29 mouse cellular contexts compared by ENCODE assay signal in genomic region chr15:59805771-59806170, GRCm38 (mm10).
DNase-seq lines count a peak whose midpoint lies in the region; ATAC-seq and TF ChIP-seq lines count a peak whose summit lies in the region.
"Had no signal": no experiment of that assay in that cellular context is flagged by ENCODE, and none has a peak within 500 bp of the region (broad histone marks: within the 10 kb centered on the region; RNA-seq: fewer than 3 reads in every experiment).

No protein-coding gene starts in this region.

- no peak for TF ChIP-seq EP300 in liver, postnatal 0 days (IDR thresholded peaks at IDR 0.05; ENCODE audit: low read depth)
- TF ChIP-seq EP300 in stomach, postnatal 0 days (optimal IDR thresholded peaks at IDR 0.05): no peak

- 87% methylated on average over 2 of the region's 2 CpGs for WGBS in intestine, postnatal 0 days
- WGBS in intestine, embryonic 15.5 days: 89% methylated on average over 2 of the region's 2 CpGs
- 72% methylated on average over 2 of the region's 2 CpGs for WGBS in liver, postnatal 0 days (ENCODE audit: insufficient replicate concordance)
- 77% methylated on average over 2 of the region's 2 CpGs for WGBS in liver, embryonic 12.5 days (ENCODE audit: insufficient replicate concordance)
- whole genome bisulfite sequencing in stomach, postnatal 0 days: 86% methylated on average over 2 of the region's 2 CpGs

- peak; percentile 2; the same call in 1 of the 2 replicates for TF ChIP-seq CTCF in intestine, postnatal 0 days (IDR thresholded peaks at IDR 0.05; ENCODE audit: low read depth)
- peak; percentile 14; the same call in 1 of the 2 replicates for TF ChIP-seq CTCF in liver, postnatal 0 days (IDR thresholded peaks at IDR 0.05; ENCODE audit: low read depth)
- TF ChIP-seq CTCF in stomach, postnatal 0 days (IDR thresholded peaks at IDR 0.05; ENCODE audit: low read depth): 0 out of 2 replicates have a peak, but pooled peaks have one; percentile 2

- no peak overlapping the region for H3K9ac ChIP-seq in intestine, postnatal 0 days (ENCODE audit: low read depth, low read length)
- no peak overlapping the region for H3K9ac ChIP-seq in intestine, embryonic 15.5 days
- no peak overlapping the region for H3K9ac ChIP-seq in liver, postnatal 0 days (replicated peaks)
- no peak overlapping the region for H3K9ac ChIP-seq in liver, embryonic 12.5 days
- H3K9ac ChIP-seq in stomach, postnatal 0 days (ENCODE audit: low read length): no peak overlapping the region
- H3K9ac ChIP-seq: embryonic facial prominence, embryonic 12.5 days; embryonic facial prominence, embryonic 15.5 days; forebrain, postnatal 0 days; heart, embryonic 12.5 days; heart, embryonic 15.5 days; hindbrain, embryonic 14.5 days had no signal

- peak; percentile 51 for DNase-seq in liver, postnatal 0 days
- DNase-seq in NIH3T3 (ENCODE audit: low read depth): peak; percentile 27
- no peak for DNase-seq in stomach, postnatal 0 days (ENCODE audit: low spot score)
- DNase-seq in cerebellum, adult 8-10 months: no peak
- DNase-seq: adrenal gland, postnatal 10 days; adrenal gland, postnatal 36 days; B cell, adult 2 months; cerebellum, adult 18-20 months; cerebellum, adult 9-11 months; cerebellum, postnatal 25 days; forebrain, postnatal 0 days; gastrocnemius, adult 2 months; gastrocnemius, postnatal 14 days; heart, adult 18-20 months; heart, postnatal 10 days; heart, postnatal 4 days had no signal

- no peak overlapping the region for H3K4me2 ChIP-seq in intestine, postnatal 0 days (replicated peaks; ENCODE audit: low read depth)
- no peak overlapping the region for H3K4me2 ChIP-seq in intestine, embryonic 15.5 days (replicated peaks)
- no peak overlapping the region for H3K4me2 ChIP-seq in liver, postnatal 0 days (ENCODE audit: low read depth, low read length)
- no peak overlapping the region for H3K4me2 ChIP-seq in liver, embryonic 12.5 days
- no peak overlapping the region for H3K4me2 ChIP-seq in stomach, postnatal 0 days (replicated peaks; ENCODE audit: low read depth)
- H3K4me2 ChIP-seq: embryonic facial prominence, embryonic 12.5 days; embryonic facial prominence, embryonic 15.5 days; heart, embryonic 12.5 days; heart, embryonic 15.5 days; hindbrain, embryonic 14.5 days had no signal

- H3K4me1 ChIP-seq in intestine, postnatal 0 days (replicated peaks; ENCODE audit: control insufficient read depth, insufficient read depth, low read length): no peaks in the 10 kb centered on the region
- H3K4me1 ChIP-seq in intestine, embryonic 15.5 days (replicated peaks): no peaks in the 10 kb centered on the region
- H3K4me1 ChIP-seq in liver, postnatal 0 days (ENCODE audit: insufficient read depth): no peaks in the 10 kb centered on the region; the same call in 1 of the 2 replicates
- H3K4me1 ChIP-seq in liver, embryonic 12.5 days: no peaks in the 10 kb centered on the region
- H3K4me1 ChIP-seq in stomach, postnatal 0 days (replicated peaks; ENCODE audit: control insufficient read depth, insufficient read depth): no peaks in the 10 kb centered on the region
- H3K4me1 ChIP-seq: embryonic facial prominence, embryonic 12.5 days; embryonic facial prominence, embryonic 15.5 days; heart, embryonic 12.5 days; heart, embryonic 15.5 days had no signal

- H3K27me3 ChIP-seq in intestine, postnatal 0 days (replicated peaks; ENCODE audit: control insufficient read depth, insufficient read depth, low read length): no peaks in the 10 kb centered on the region
- no peaks in the 10 kb centered on the region for H3K27me3 ChIP-seq in intestine, embryonic 15.5 days (replicated peaks)
- H3K27me3 ChIP-seq in liver, postnatal 0 days (ENCODE audit: insufficient read depth, low read length): no peaks in the 10 kb centered on the region
- H3K27me3 ChIP-seq in liver, embryonic 12.5 days (replicated peaks): no peaks in the 10 kb centered on the region
- no peaks in the 10 kb centered on the region for H3K27me3 ChIP-seq in stomach, postnatal 0 days (ENCODE audit: control insufficient read depth, insufficient read depth, low read length)
- H3K27me3 ChIP-seq: CH12.LX; embryonic facial prominence, embryonic 12.5 days; embryonic facial prominence, embryonic 15.5 days; heart, embryonic 12.5 days; heart, embryonic 15.5 days had no signal

- no peaks in the 10 kb centered on the region for H3K36me3 ChIP-seq in intestine, postnatal 0 days (ENCODE audit: control insufficient read depth, insufficient read depth)
- no peaks in the 10 kb centered on the region for H3K36me3 ChIP-seq in intestine, embryonic 15.5 days
- H3K36me3 ChIP-seq in liver, postnatal 0 days (replicated peaks; ENCODE audit: insufficient read depth, low read length): no peaks in the 10 kb centered on the region
- H3K36me3 ChIP-seq in liver, embryonic 12.5 days: no peaks in the 10 kb centered on the region
- H3K36me3 ChIP-seq in stomach, postnatal 0 days (ENCODE audit: control insufficient read depth, insufficient read depth, low read length): no peaks in the 10 kb centered on the region
- H3K36me3 ChIP-seq: embryonic facial prominence, embryonic 12.5 days; embryonic facial prominence, embryonic 15.5 days; G1E; heart, embryonic 12.5 days; heart, embryonic 15.5 days had no signal

- H3K4me3 ChIP-seq in intestine, postnatal 0 days (ENCODE audit: low read depth, low read length): no peak overlapping the region
- no peak overlapping the region for H3K4me3 ChIP-seq in intestine, embryonic 15.5 days (replicated peaks)
- no peak overlapping the region for H3K4me3 ChIP-seq in liver, postnatal 0 days (ENCODE audit: low read depth, low read length)
- H3K4me3 ChIP-seq in liver, embryonic 12.5 days: no peak overlapping the region
- H3K4me3 ChIP-seq in stomach, postnatal 0 days (ENCODE audit: low read depth, low read length): no peak overlapping the region
- H3K4me3 ChIP-seq: embryonic facial prominence, embryonic 12.5 days; embryonic facial prominence, embryonic 15.5 days; gastrocnemius, adult 2 months; heart, embryonic 12.5 days; heart, embryonic 15.5 days had no signal

- H3K27ac ChIP-seq in intestine, postnatal 0 days (ENCODE audit: low read depth, low read length): no peak overlapping the region
- no peak overlapping the region for H3K27ac ChIP-seq in intestine, embryonic 15.5 days
- no peak overlapping the region for H3K27ac ChIP-seq in liver, postnatal 0 days (ENCODE audit: low read depth)
- no peak overlapping the region for H3K27ac ChIP-seq in liver, embryonic 12.5 days
- no peak overlapping the region for H3K27ac ChIP-seq in stomach, postnatal 0 days (replicated peaks)
- H3K27ac ChIP-seq: embryonic facial prominence, embryonic 12.5 days; embryonic facial prominence, embryonic 15.5 days; gastrocnemius, adult 2 months; heart, embryonic 15.5 days; hindbrain, embryonic 14.5 days; hindbrain, postnatal 0 days had no signal

- H3K9me3 ChIP-seq in intestine, postnatal 0 days (ENCODE audit: control insufficient read depth): no peaks in the 10 kb centered on the region
- H3K9me3 ChIP-seq in intestine, embryonic 15.5 days: no peaks in the 10 kb centered on the region
- no peaks in the 10 kb centered on the region for H3K9me3 ChIP-seq in liver, postnatal 0 days (ENCODE audit: low read length)
- H3K9me3 ChIP-seq in liver, embryonic 12.5 days (replicated peaks): no peaks in the 10 kb centered on the region
- H3K9me3 ChIP-seq in stomach, postnatal 0 days (ENCODE audit: control insufficient read depth, low read length): no peaks in the 10 kb centered on the region
- H3K9me3 ChIP-seq: embryonic facial prominence, embryonic 15.5 days; G1E; heart, embryonic 15.5 days had no signal

- no peak for ATAC-seq in intestine, postnatal 0 days
- ATAC-seq in intestine, embryonic 15.5 days: no peak
- ATAC-seq in liver, postnatal 0 days: peak; percentile 79
- ATAC-seq in liver, embryonic 12.5 days: no peak
- no peak for ATAC-seq in stomach, postnatal 0 days (ENCODE audit: low FRiP score, low TSS enrichment)
- ATAC-seq: activated CD4-positive, CD25-positive, alpha-beta regulatory T cell, adult 4 months; forebrain, embryonic 14.5 days; forebrain, postnatal 0 days; hindbrain, postnatal 0 days had no signal

Comparison
In these comparisons a context has a peak if more than half of its experiments do, and no peak if none do; other contexts are left out.
1. DNase-seq: peak in liver, postnatal 0 days (single experiment) and NIH3T3 (single experiment); none in stomach, postnatal 0 days (single experiment) and cerebellum, adult 8-10 months (single experiment).
2. Peak in every context shown above with its lines, with median percentiles within 50 percentile points of each other: CTCF ChIP-seq.